Mouse (Mus musculus) heart, postnatal 0 days (tissue): ENCODE measurements around the gene Zfp931. TPM values are rescaled to one million over a fixed set of nuclear protein-coding genes. Genes with fewer than 3 reads are reported as not detected.
"Not testable (repeated sequence)": the region's sequence is repeated elsewhere in the genome, so short reads cannot be mapped to it uniquely, and the experiment has no call there.

Source experiments
- ATAC-seq: fragments of 200-750 bp; cut with Nextera tagmentation; 2 replicates; pipeline ENCODE4 v1.8.0; 2017; ENCODE audit warnings: low read depth, moderate number of reproducible peaks, moderate library complexity; ENCODE audit not compliant: insufficient read depth
- DNase-seq: peaks from one replicate; pipeline ENCODE4 v3.0.0-alpha.2; 2016; ENCODE audit warnings: low spot score
- H3K27ac ChIP-seq: fragments of 300-500 bp; sonication (generic); 2 replicates; pipeline ENCODE4 v1.5.1; 2014; ENCODE audit warnings: low read depth, mild to moderate bottlenecking
- H3K27me3 ChIP-seq: fragments of 300-500 bp; sonication (generic); 2 replicates; pipeline ENCODE4 v1.6.1; 2014; ENCODE audit warnings: low read length, mixed read lengths; ENCODE audit not compliant: control insufficient read depth, insufficient read depth
- H3K36me3 ChIP-seq: fragments of 300-500 bp; sonication (generic); replicated peaks from 2 replicates; pipeline ENCODE4 v1.6.1; 2014; ENCODE audit warnings: low read length, mixed read lengths; ENCODE audit not compliant: control insufficient read depth, insufficient read depth
- H3K4me1 ChIP-seq: fragments of 300-500 bp; sonication (generic); 2 replicates; pipeline ENCODE4 v1.6.1; 2014; ENCODE audit warnings: antibody characterized with exemption; ENCODE audit not compliant: control insufficient read depth, insufficient read depth
- H3K4me2 ChIP-seq: fragments of 300-500 bp; sonication (generic); 2 replicates; pipeline ENCODE4 v1.6.1; 2014; ENCODE audit warnings: low read depth, mild to moderate bottlenecking, low read length, moderate library complexity
- H3K4me3 ChIP-seq: fragments of 300-500 bp; sonication (generic); 2 replicates; pipeline ENCODE4 v1.5.1; 2014; ENCODE audit warnings: low read depth, low read length
- H3K9ac ChIP-seq: fragments of 300-500 bp; sonication (generic); replicated peaks from 2 replicates; pipeline ENCODE4 v1.6.1; 2014; ENCODE audit warnings: low read depth, low read length, mixed read lengths
- H3K9me3 ChIP-seq: fragments of 300-500 bp; sonication (generic); replicated peaks from 2 replicates; pipeline ENCODE4 v1.6.1; 2016; ENCODE audit warnings: low read length; ENCODE audit not compliant: control insufficient read depth
- CTCF ChIP-seq: IDR thresholded peaks from 2 replicates; pipeline ENCODE4 v1.5.1; 2016; ENCODE audit warnings: antibody characterized with exemption, control low read depth, low read depth
- EP300 ChIP-seq: IDR thresholded peaks from 2 replicates; pipeline ENCODE4 v1.6.1; 2016; ENCODE audit warnings: antibody characterized with exemption, low read depth
- WGBS: fragments of 180-500 bp; shearing (Covaris S2); extraction: QIAGEN DNeasy Blood & Tissue Kit; methylation state at CpG from one replicate; pipeline ENCODE4 v1.1.7; 2014; 5-methylcytosine and 5-hydroxymethylcytosine counted together
- polyA plus RNA-seq: library from polyadenylated mRNA; unstranded; fragments of >200 nt; fragmentation: Nextera tagmentation; extraction: Ambion mirVana; gene quantifications from 2 replicates; pipeline ENCODE4 v1.2.1, GENCODE M21; 2015
- total RNA-seq: library from RNA; depleted of rRNA; stranded (reverse); fragments of >200 nt; gene quantifications from 2 replicates; pipeline ENCODE4 v1.2.3, GENCODE M21; 2014; ENCODE audit warnings: low replicate concordance; rRNA removed

Zfp931 gene
- total RNA-seq (4.6 and 9.7 TPM in 2 replicates), polyA plus RNA-seq (7.7 and 8.8 TPM in 2 replicates)

DNA sequence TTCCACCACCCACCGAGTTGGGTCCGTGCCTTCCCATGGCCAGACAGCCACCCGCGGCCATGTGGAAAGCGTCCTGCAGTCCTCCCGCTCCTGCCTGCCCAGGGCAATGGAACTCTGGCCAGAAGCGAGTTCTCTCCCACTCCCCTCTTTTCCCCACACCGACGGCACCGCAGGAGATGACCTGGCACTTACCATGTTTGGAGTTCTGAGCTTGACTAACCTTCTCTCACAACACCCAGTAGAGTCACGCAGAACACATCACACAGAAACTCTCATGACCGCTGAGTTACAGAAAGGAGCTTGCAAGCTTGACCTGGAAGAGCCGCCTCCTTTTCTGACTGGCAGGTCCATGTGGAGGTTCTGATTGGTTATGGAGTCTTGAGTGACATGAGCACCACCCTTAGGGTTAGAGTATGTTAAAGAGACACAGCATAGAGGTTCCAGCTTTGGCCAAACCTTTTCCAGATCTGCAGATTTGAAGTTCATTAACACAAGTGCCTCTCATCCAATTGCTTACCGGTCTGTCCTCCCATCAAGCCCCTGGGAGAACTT, at the start of gene Zfp931:
Zfp931 (minus strand) TSS at position 311 of the 552 bp plus-strand sequence.
- ATAC-seq, result not testable (repeated sequence)

DNA sequence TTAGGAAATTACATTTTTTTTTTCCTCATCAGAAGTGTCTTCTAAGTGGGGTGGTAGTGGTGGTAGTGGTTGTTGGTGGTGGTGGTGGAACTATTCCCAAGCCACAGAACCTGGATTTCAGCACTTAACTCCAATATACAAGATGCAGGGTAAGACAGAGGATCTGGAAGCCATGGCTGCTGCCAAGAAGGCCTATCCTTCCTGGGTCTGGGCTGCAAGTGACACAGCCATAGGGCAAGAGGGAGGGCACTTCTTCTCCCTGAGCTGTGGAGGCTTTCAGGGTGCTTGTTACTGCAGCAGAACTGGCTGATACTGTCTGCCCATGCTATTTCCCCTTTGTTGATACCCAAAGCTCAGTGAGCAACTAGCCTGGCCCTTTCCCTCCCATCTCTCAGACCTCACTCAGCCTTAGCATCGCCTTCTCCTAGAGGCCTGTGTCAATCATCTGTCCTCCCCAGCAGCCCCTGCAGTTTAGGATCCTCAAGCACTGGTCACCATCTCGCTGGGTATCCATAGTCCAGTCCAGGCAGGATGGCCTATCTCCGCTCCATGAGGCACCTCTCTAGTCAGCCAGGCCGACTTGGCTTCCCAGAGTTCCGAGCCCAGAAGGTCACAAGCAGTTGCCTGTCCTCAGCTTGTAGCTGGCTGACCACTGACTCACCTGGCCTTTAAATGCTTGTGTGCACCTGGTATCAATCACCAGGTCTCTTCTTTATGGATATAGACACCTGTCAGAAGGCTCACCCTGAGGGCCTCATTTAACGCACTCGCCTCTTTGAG, 48.0 kb upstream of the Zfp931 start:
- Histone ChIP-seq H3K4me1 (peaks cover 7% of the 10 kb centered on the region; the same call in 1 of the 2 replicates), H3K4me3 (no peak overlapping the region), H3K9ac (no peak overlapping the region), H3K36me3 (no peaks in the 10 kb centered on the region), H3K27ac (no peak overlapping the region), H3K4me2 (no peak overlapping the region), H3K27me3 (peaks cover 4% of the 10 kb centered on the region; the same call in 1 of the 2 replicates), H3K9me3 (no peaks in the 10 kb centered on the region)
- DNase-seq (no peak), ATAC-seq (no peak)
- TF ChIP-seq EP300 (no peak), CTCF (no peak)
- 88% methylated on average over 7 of the region's 7 CpGs for WGBS

More for the DNA sequence above, at the start of gene Zfp931:
- H3K9me3 ChIP-seq, H3K9ac ChIP-seq, H3K27ac ChIP-seq, H3K4me1 ChIP-seq, H3K27me3 ChIP-seq, H3K36me3 ChIP-seq, DNase-seq: not testable (repeated sequence)
- Histone ChIP-seq H3K4me2 (peak within 1 kb of the TSS; percentile 53), H3K4me3 (peak within 1 kb of the TSS; percentile 49)
- 0% methylated on average over 2 of the region's 14 CpGs for WGBS

DNA sequence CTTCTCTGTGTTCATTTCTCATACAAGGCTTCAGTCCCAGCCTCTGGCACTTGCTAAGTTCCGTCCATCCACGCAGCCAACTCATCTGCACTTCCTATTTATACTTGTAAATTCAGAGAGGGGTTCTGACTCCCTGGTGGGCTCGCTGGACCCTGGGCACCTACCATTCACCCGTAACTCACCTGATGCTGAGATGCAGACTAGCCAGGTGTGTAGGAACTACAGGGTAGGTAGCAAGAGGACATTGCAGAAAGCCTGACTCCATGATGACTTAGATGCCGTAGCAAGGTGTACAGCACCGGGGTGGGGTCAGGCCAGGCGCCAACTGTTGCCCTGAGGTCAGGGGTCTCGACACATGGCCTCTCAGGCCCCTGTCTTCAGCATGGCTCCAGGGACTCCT, 47.2 kb upstream of the Zfp931 start:
- DNase-seq (no peak), ATAC-seq (no peak)
- Histone ChIP-seq H3K27ac (no peak overlapping the region), H3K4me3 (no peak overlapping the region), H3K27me3 (peaks cover 9% of the 10 kb centered on the region; the same call in 1 of the 2 replicates), H3K4me2 (no peak overlapping the region), H3K9ac (no peak overlapping the region), H3K4me1 (peaks cover 7% of the 10 kb centered on the region; the same call in 1 of the 2 replicates), H3K9me3 (no peaks in the 10 kb centered on the region), H3K36me3 (no peaks in the 10 kb centered on the region)
- 78% methylated on average over 8 of the region's 8 CpGs for WGBS
- no peak for TF ChIP-seq EP300
- TF ChIP-seq CTCF, result no peak

DNA sequence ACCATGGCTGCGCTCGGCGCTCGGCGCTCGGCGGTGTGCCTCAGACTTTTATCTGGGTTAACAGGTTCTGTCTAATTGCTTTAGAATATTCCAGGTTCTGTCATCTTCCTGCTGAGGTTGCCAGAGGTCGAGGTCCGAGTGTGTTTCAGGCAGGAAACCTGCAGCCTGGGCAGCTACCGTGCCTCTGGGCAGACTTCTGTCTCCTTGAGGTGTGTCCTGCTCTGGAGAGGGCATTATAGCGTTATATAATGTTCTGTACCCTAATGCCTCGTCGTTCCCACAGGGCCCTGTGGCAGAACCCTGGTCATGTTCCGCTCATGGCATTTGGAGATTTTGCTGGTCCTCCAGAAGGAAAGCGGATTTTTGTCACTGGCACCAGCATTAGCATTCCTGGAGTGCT, 45.2 kb upstream of the Zfp931 start:
- H3K36me3 ChIP-seq, result no peaks in the 10 kb centered on the region
- DNase-seq, result no peak
- H3K4me2 ChIP-seq, result no peak overlapping the region
- no peak overlapping the region for H3K9ac ChIP-seq
- no peaks in the 10 kb centered on the region for H3K9me3 ChIP-seq
- no peak overlapping the region for H3K4me3 ChIP-seq
- 65% methylated on average over 15 of the region's 15 CpGs for WGBS
- ATAC-seq, result no peak
- peaks cover 5% of the 10 kb centered on the region; the same call in 1 of the 2 replicates for H3K4me1 ChIP-seq
- H3K27ac ChIP-seq, result no peak overlapping the region
- H3K27me3 ChIP-seq, result peaks cover 28% of the 10 kb centered on the region
- no peak for TF ChIP-seq CTCF
- TF ChIP-seq EP300, result no peak

DNA sequence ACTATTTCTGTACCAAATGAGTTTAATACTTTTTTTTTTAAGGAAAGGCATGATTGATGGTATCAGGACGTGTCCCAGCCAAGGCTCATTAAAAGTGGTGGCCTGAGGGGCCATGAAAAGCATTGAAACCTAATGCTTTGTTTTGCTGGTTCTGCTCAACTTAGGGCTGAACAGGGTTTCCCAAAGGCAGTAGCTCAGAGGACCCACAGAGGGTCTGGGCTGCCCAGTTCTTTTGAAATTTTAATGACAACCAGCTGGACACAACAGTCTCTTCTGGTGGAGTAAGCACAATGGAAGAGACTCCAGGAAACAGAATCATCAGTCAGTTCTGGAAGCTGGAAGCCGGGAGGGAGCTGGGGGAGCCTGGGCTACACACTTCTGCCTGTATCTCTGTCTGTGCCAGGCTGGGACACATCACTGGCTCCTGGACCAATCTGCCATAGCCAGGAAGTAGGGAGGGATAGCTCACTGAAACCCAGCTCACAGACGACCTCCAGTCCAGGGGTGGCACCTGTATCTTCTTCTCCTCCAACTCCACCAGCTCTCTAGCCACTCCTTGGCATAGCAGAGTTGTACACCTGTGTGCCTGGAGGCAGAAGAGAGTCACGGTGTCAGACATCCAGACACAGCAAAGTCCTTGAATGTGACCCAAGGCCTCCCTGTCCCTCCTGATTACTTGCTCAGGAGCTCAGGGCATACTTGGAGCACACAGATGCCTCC, 43.8 kb upstream of the Zfp931 start:
- no peak for DNase-seq
- Histone ChIP-seq H3K9me3 (no peaks in the 10 kb centered on the region), H3K4me2 (no peak overlapping the region), H3K27ac (no peak overlapping the region), H3K27me3 (peaks cover 36% of the 10 kb centered on the region), H3K4me3 (no peak overlapping the region), H3K9ac (no peak overlapping the region), H3K4me1 (peaks cover 5% of the 10 kb centered on the region; the same call in 1 of the 2 replicates), H3K36me3 (no peaks in the 10 kb centered on the region)
- no peak for TF ChIP-seq CTCF
- no peak for TF ChIP-seq EP300
- 36% methylated on average over 4 of the region's 4 CpGs for WGBS
- ATAC-seq, result no peak
